Mouse (Mus musculus): ENCODE data around the gene Pex14. TPM values are rescaled to one million over a fixed set of nuclear protein-coding genes. Genes with fewer than 3 reads are reported as not detected.

Pex14 gene
- polyA plus RNA-seq, 1 experiment from 2014 or later, result 34.7 TPM

GRCm38 (mm10) chr4:149047360-149047759, 52.3 kb downstream of the Pex14 start:
- ATAC-seq, result no peak
- 16% methylated on average over 10 of the region's 10 CpGs for WGBS (ENCODE audit: insufficient replicate concordance)
- no peaks in the 10 kb centered on the region for H3K36me3 ChIP-seq
- peaks cover 39% of the 10 kb centered on the region for H3K4me1 ChIP-seq
- no peak overlapping the region for H3K4me3 ChIP-seq
- H3K27ac ChIP-seq, result no peak overlapping the region
- no peaks in the 10 kb centered on the region for H3K27me3 ChIP-seq (replicated peaks)
- no peak overlapping the region for H3K9ac ChIP-seq
- H3K4me2 ChIP-seq, result peak overlapping the region; percentile 10; the same call in 1 of the 2 replicates
- H3K9me3 ChIP-seq (replicated peaks), result no peaks in the 10 kb centered on the region

GRCm38 (mm10) chr4:149045885-149046284, 53.8 kb downstream of the Pex14 start:
- H3K4me3 ChIP-seq, result no peak overlapping the region
- peaks cover 39% of the 10 kb centered on the region for H3K4me1 ChIP-seq
- ATAC-seq, result peak; percentile 74
- 17% methylated on average over 5 of the region's 5 CpGs for WGBS (ENCODE audit: insufficient replicate concordance)
- H3K9me3 ChIP-seq (replicated peaks), result no peaks in the 10 kb centered on the region
- H3K27me3 ChIP-seq (replicated peaks), result no peaks in the 10 kb centered on the region
- H3K4me2 ChIP-seq, result 0 out of 2 replicates have a peak overlapping the region, but pooled peaks have one; percentile 9
- H3K9ac ChIP-seq, result no peak overlapping the region; the same call in 1 of the 2 replicates
- H3K36me3 ChIP-seq, result peaks cover 7% of the 10 kb centered on the region
- H3K27ac ChIP-seq, result no peak overlapping the region

GRCm38 (mm10) chr4:149040289-149040688, 59.4 kb downstream of the Pex14 start:
- WGBS (ENCODE audit: insufficient replicate concordance), result 77% methylated on average over 6 of the region's 6 CpGs
- no peak overlapping the region for H3K4me3 ChIP-seq
- ATAC-seq, result no peak
- H3K4me2 ChIP-seq, result no peak overlapping the region
- H3K27ac ChIP-seq, result no peak overlapping the region
- H3K36me3 ChIP-seq, result peaks cover 22% of the 10 kb centered on the region
- H3K4me1 ChIP-seq, result peaks cover 7% of the 10 kb centered on the region
- no peak overlapping the region for H3K9ac ChIP-seq
- H3K27me3 ChIP-seq (replicated peaks), result no peaks in the 10 kb centered on the region
- no peaks in the 10 kb centered on the region for H3K9me3 ChIP-seq (replicated peaks)

GRCm38 (mm10) chr4:149037706-149038105, 62.0 kb downstream of the Pex14 start:
- no peak for ATAC-seq
- Histone ChIP-seq H3K36me3 (peaks cover 22% of the 10 kb centered on the region), H3K27ac (no peak overlapping the region), H3K9me3 (replicated peaks) (no peaks in the 10 kb centered on the region), H3K4me2 (no peak overlapping the region), H3K4me1 (peaks cover 7% of the 10 kb centered on the region; the same call in 1 of the 2 replicates), H3K27me3 (replicated peaks) (no peaks in the 10 kb centered on the region), H3K9ac (no peak overlapping the region), H3K4me3 (no peak overlapping the region)
- WGBS (ENCODE audit: insufficient replicate concordance), result 71% methylated on average over 6 of the region's 6 CpGs

GRCm38 (mm10) chr4:149036592-149036991, 63.1 kb downstream of the Pex14 start:
- 65% methylated on average over 9 of the region's 9 CpGs for whole genome bisulfite sequencing (ENCODE audit: insufficient replicate concordance)
- Histone ChIP-seq H3K4me2 (no peak overlapping the region), H3K9me3 (replicated peaks) (no peaks in the 10 kb centered on the region), H3K4me1 (peaks cover 7% of the 10 kb centered on the region; the same call in 1 of the 2 replicates), H3K36me3 (peaks cover 21% of the 10 kb centered on the region), H3K4me3 (no peak overlapping the region), H3K27me3 (replicated peaks) (no peaks in the 10 kb centered on the region), H3K27ac (no peak overlapping the region), H3K9ac (no peak overlapping the region)
- no peak for ATAC-seq

GRCm38 (mm10) chr4:149031507-149031906, 68.2 kb downstream of the Pex14 start:
- 76% methylated on average over 4 of the region's 4 CpGs for WGBS (ENCODE audit: insufficient replicate concordance)

GRCm38 (mm10) chr4:149027571-149027970, 72.1 kb downstream of the Pex14 start:
- 71% methylated on average over 9 of the region's 9 CpGs for WGBS (ENCODE audit: insufficient replicate concordance)
- H3K9ac ChIP-seq, result no peak overlapping the region
- no peaks in the 10 kb centered on the region for H3K4me1 ChIP-seq
- H3K27me3 ChIP-seq (replicated peaks), result no peaks in the 10 kb centered on the region
- no peak overlapping the region for H3K27ac ChIP-seq
- no peak for ATAC-seq
- H3K4me2 ChIP-seq, result no peak overlapping the region
- no peaks in the 10 kb centered on the region for H3K9me3 ChIP-seq (replicated peaks)
- H3K4me3 ChIP-seq, result no peak overlapping the region
- H3K36me3 ChIP-seq, result peaks cover 19% of the 10 kb centered on the region; the same call in 1 of the 2 replicates

More at GRCm38 (mm10) chr4:149031507-149031906, 68.2 kb downstream of the Pex14 start:
- Histone ChIP-seq H3K27ac (no peak overlapping the region), H3K4me2 (no peak overlapping the region), H3K9me3 (replicated peaks) (no peaks in the 10 kb centered on the region), H3K9ac (no peak overlapping the region), H3K4me1 (no peaks in the 10 kb centered on the region), H3K36me3 (peaks cover 14% of the 10 kb centered on the region; the same call in 1 of the 2 replicates), H3K4me3 (no peak overlapping the region), H3K27me3 (replicated peaks) (no peaks in the 10 kb centered on the region)
- peak; percentile 38; the same call in 1 of the 2 replicates for ATAC-seq

- H3K9me3 ChIP-seq (replicated peaks), result no peaks in the 10 kb centered on the region
- WGBS (ENCODE audit: insufficient replicate concordance), result 85% methylated on average over 10 of the region's 10 CpGs
- no peaks in the 10 kb centered on the region for H3K27me3 ChIP-seq (replicated peaks)
- no peak overlapping the region for H3K9ac ChIP-seq
- no peaks in the 10 kb centered on the region for H3K4me1 ChIP-seq
- H3K27ac ChIP-seq, result no peak overlapping the region
- H3K36me3 ChIP-seq, result peaks cover 13% of the 10 kb centered on the region; the same call in 1 of the 2 replicates
- H3K4me2 ChIP-seq, result no peak overlapping the region
- no peak overlapping the region for H3K4me3 ChIP-seq
- no peak for ATAC-seq
Measured at GRCm38 (mm10) chr4:149025242-149025641, 74.4 kb downstream of the Pex14 start.

- Histone ChIP-seq H3K9ac (no peak overlapping the region), H3K36me3 (peaks cover 6% of the 10 kb centered on the region; the same call in 1 of the 2 replicates), H3K4me2 (no peak overlapping the region), H3K4me3 (no peak overlapping the region), H3K9me3 (replicated peaks) (no peaks in the 10 kb centered on the region), H3K4me1 (0 out of 2 replicates have a peak, but pooled peaks cover 3% of the 10 kb centered on the region), H3K27ac (no peak overlapping the region), H3K27me3 (replicated peaks) (no peaks in the 10 kb centered on the region)
- ATAC-seq, result no peak
Measured at GRCm38 (mm10) chr4:149021021-149021420, 78.7 kb downstream of the Pex14 start.

GRCm38 (mm10) chr4:149019456-149019855, 80.2 kb downstream of the Pex14 start:
- peaks cover 7% of the 10 kb centered on the region; the same call in 1 of the 2 replicates for H3K36me3 ChIP-seq
- H3K4me2 ChIP-seq, result no peak overlapping the region
- no peaks in the 10 kb centered on the region for H3K9me3 ChIP-seq (replicated peaks)
- H3K27ac ChIP-seq, result no peak overlapping the region
- H3K9ac ChIP-seq, result no peak overlapping the region
- H3K4me3 ChIP-seq, result no peak overlapping the region
- no peak for ATAC-seq
- WGBS (ENCODE audit: insufficient replicate concordance), result 69% methylated on average over 6 of the region's 6 CpGs
- H3K4me1 ChIP-seq, result 0 out of 2 replicates have a peak, but pooled peaks cover 3% of the 10 kb centered on the region
- H3K27me3 ChIP-seq (replicated peaks), result no peaks in the 10 kb centered on the region

GRCm38 (mm10) chr4:149006756-149007155, 92.9 kb downstream of the Pex14 start:
- Histone ChIP-seq H3K27ac (no peak overlapping the region), H3K27me3 (replicated peaks) (no peaks in the 10 kb centered on the region), H3K4me1 (peaks cover 7% of the 10 kb centered on the region; the same call in 1 of the 2 replicates), H3K36me3 (peaks cover 5% of the 10 kb centered on the region; the same call in 1 of the 2 replicates), H3K4me3 (no peak overlapping the region), H3K4me2 (no peak overlapping the region), H3K9ac (no peak overlapping the region), H3K9me3 (replicated peaks) (no peaks in the 10 kb centered on the region)
- 83% methylated on average over 6 of the region's 6 CpGs for WGBS (ENCODE audit: insufficient replicate concordance)
- no peak for ATAC-seq

- Histone ChIP-seq H3K9me3 (replicated peaks) (no peaks in the 10 kb centered on the region), H3K27me3 (replicated peaks) (no peaks in the 10 kb centered on the region), H3K4me2 (no peak overlapping the region), H3K4me3 (no peak overlapping the region), H3K4me1 (peaks cover 7% of the 10 kb centered on the region; the same call in 1 of the 2 replicates), H3K36me3 (peaks cover 7% of the 10 kb centered on the region; the same call in 1 of the 2 replicates), H3K9ac (no peak overlapping the region), H3K27ac (no peak overlapping the region)
- ATAC-seq, result no peak
- WGBS (ENCODE audit: insufficient replicate concordance), result 85% methylated on average over 3 of the region's 3 CpGs
Measured at GRCm38 (mm10) chr4:149006107-149006506, 93.6 kb downstream of the Pex14 start.
